In genomic region chr8:13623038-13623750, GRCm38 (mm10) we compare ENCODE assay signal across 8 mouse cellular contexts. TPM values are rescaled to one million over a fixed set of nuclear protein-coding genes. Genes with fewer than 3 reads are reported as not detected.
A peak's percentile ranks its signal among the peaks of the same experiment; 100 is the strongest.
DNase-seq lines count a peak whose midpoint lies in the region; ATAC-seq and TF ChIP-seq lines count a peak whose summit lies in the region.

No protein-coding gene starts in this region.

- WGBS in cerebellum, adult 2 months: 42% methylated on average over 9 of the region's 9 CpGs
- WGBS in hindbrain, embryonic 11.5 days: 31% methylated on average over 9 of the region's 9 CpGs
- WGBS in midbrain, embryonic 11.5 days: 45% methylated on average over 9 of the region's 9 CpGs

- peak overlapping the region; percentile 68 for H3K27ac ChIP-seq in cerebellum, adult 2 months (ENCODE audit: insufficient read depth, low read length)
- peak overlapping the region; percentile 84 for H3K27ac ChIP-seq in bone marrow macrophage, adult 2 months (ENCODE audit: insufficient read depth, low read depth, low read length)
- H3K27ac ChIP-seq in hindbrain, embryonic 11.5 days (ENCODE audit: low read depth, low read length): peak overlapping the region; percentile 77
- H3K27ac ChIP-seq in midbrain, embryonic 11.5 days (ENCODE audit: low read depth, low read length): peak overlapping the region; percentile 67

- peak overlapping the region; percentile 7; the same call in 1 of the 2 replicates for H3K9ac ChIP-seq in hindbrain, embryonic 11.5 days (ENCODE audit: low read depth, low read length)
- peak overlapping the region; percentile 39 for H3K9ac ChIP-seq in midbrain, embryonic 11.5 days (ENCODE audit: low read length)

- H3K4me2 ChIP-seq in hindbrain, embryonic 11.5 days (replicated peaks; ENCODE audit: low read depth, low read length): no peak overlapping the region
- H3K4me2 ChIP-seq in midbrain, embryonic 11.5 days: no peak overlapping the region

- no peaks in the 10 kb centered on the region for H3K36me3 ChIP-seq in hindbrain, embryonic 11.5 days (ENCODE audit: control insufficient read depth, insufficient read depth, low read length)
- no peaks in the 10 kb centered on the region for H3K36me3 ChIP-seq in midbrain, embryonic 11.5 days (ENCODE audit: control insufficient read depth, insufficient read depth, low read length)

- ATAC-seq in hindbrain, embryonic 11.5 days (ENCODE audit: low FRiP score): peak; percentile 78
- peak; percentile 81 for ATAC-seq in midbrain, embryonic 11.5 days (ENCODE audit: low FRiP score)
- no peak for ATAC-seq in erythroblast, adult 5-6 weeks (replicated peaks; ENCODE audit: low FRiP score, poor library complexity, severe bottlenecking)

- no peak for TF ChIP-seq POLR2A in cerebellum, adult 2 months (IDR thresholded peaks at IDR 0.05; ENCODE audit: borderline replicate concordance, insufficient read depth, low read length)
- TF ChIP-seq POLR2A in bone marrow macrophage, adult 2 months (IDR thresholded peaks at IDR 0.05; ENCODE audit: borderline replicate concordance, low read depth, low read length): no peak

- no peak for TF ChIP-seq CTCF in cerebellum, adult 2 months (IDR thresholded peaks at IDR 0.05; ENCODE audit: borderline replicate concordance, insufficient read depth, low read depth, low read length)
- TF ChIP-seq CTCF in bone marrow macrophage, adult 2 months (IDR thresholded peaks at IDR 0.05; ENCODE audit: low read depth, low read length): 0 out of 2 replicates have a peak, but pooled peaks have one; percentile 1

- DNase-seq in cerebellum, adult 2 months: peak; percentile 46 to 50
- DNase-seq in cerebellum, adult 9-10 months: no peak
- DNase-seq in hindbrain, embryonic 11.5 days (ENCODE audit: low spot score): peak; percentile 55
- peak; percentile 87 for DNase-seq in midbrain, embryonic 11.5 days (ENCODE audit: low spot score, missing footprints)
- DNase-seq in ovary, postnatal 36 days (ENCODE audit: low spot score): no peak
- no peak for DNase-seq in urinary bladder, postnatal 14 days (ENCODE audit: low spot score)

- peaks cover 69% of the 10 kb centered on the region for H3K4me1 ChIP-seq in cerebellum, adult 2 months (ENCODE audit: control insufficient read depth, insufficient read depth, low read length)
- H3K4me1 ChIP-seq in bone marrow macrophage, adult 2 months (ENCODE audit: control insufficient read depth, insufficient read depth, low read length): peaks cover 48% of the 10 kb centered on the region
- H3K4me1 ChIP-seq in hindbrain, embryonic 11.5 days (replicated peaks; ENCODE audit: control insufficient read depth, insufficient read depth, low read length): peaks cover 14% of the 10 kb centered on the region
- H3K4me1 ChIP-seq in midbrain, embryonic 11.5 days (ENCODE audit: control insufficient read depth, insufficient read depth, low read length): peaks cover 18% of the 10 kb centered on the region

- H3K4me3 ChIP-seq in cerebellum, adult 2 months (replicated peaks; ENCODE audit: insufficient read depth, low read depth, low read length): no peak overlapping the region
- H3K4me3 ChIP-seq in bone marrow macrophage, adult 2 months (ENCODE audit: insufficient read depth, low read length): no peak overlapping the region
- H3K4me3 ChIP-seq in hindbrain, embryonic 11.5 days (ENCODE audit: low read depth, low read length): no peak overlapping the region
- H3K4me3 ChIP-seq in midbrain, embryonic 11.5 days (ENCODE audit: low read depth, low read length): no peak overlapping the region

- H3K27me3 ChIP-seq in cerebellum, adult 2 months (ENCODE audit: control insufficient read depth, insufficient read depth, low read length): no peaks in the 10 kb centered on the region
- no peaks in the 10 kb centered on the region for H3K27me3 ChIP-seq in hindbrain, embryonic 11.5 days (ENCODE audit: control insufficient read depth, insufficient read depth, low read length)
- H3K27me3 ChIP-seq in midbrain, embryonic 11.5 days (ENCODE audit: control insufficient read depth, insufficient read depth, low read length): no peaks in the 10 kb centered on the region

- H3K9me3 ChIP-seq in hindbrain, embryonic 11.5 days (ENCODE audit: control insufficient read depth, low read length): no peaks in the 10 kb centered on the region
- H3K9me3 ChIP-seq in midbrain, embryonic 11.5 days (ENCODE audit: control insufficient read depth, low read length): no peaks in the 10 kb centered on the region

RNA-seq across cellular contexts. Expression of gene Rasa3, which starts 54.2 kb away (rescaled TPM):
- polyA plus RNA-seq in cerebellum, adult 2 months (2012; rRNA removed): 94.9 and 107 TPM in 2 replicates
- 69.3 and 83.2 TPM in 2 replicates for polyA plus RNA-seq in bone marrow macrophage, adult 2 months (2012; ENCODE audit: insufficient read depth, insufficient read length, missing spikeins)
- 19.4 and 24.3 TPM in 2 replicates for polyA plus RNA-seq in hindbrain, embryonic 11.5 days (2014; fragmentation: Nextera tagmentation; extraction: Ambion mirVana)
- 19.8 and 20.7 TPM in 2 replicates for polyA plus RNA-seq in midbrain, embryonic 11.5 days (2014; fragmentation: Nextera tagmentation; extraction: Ambion mirVana)
- total RNA-seq in erythroblast, adult 5-6 weeks (2015; ENCODE audit: low replicate concordance): 4.8 and 11.7 TPM in 2 replicates
- 17.1 and 19.5 TPM in 2 replicates for total RNA-seq in erythroblast, adult 5-6 weeks (2017; ENCODE audit: low replicate concordance)

Comparison
In these comparisons a context has a peak if more than half of its experiments do, and no peak if none do; other contexts are left out.
1. DNase-seq: peak in cerebellum, adult 2 months (2 of 2), hindbrain, embryonic 11.5 days (single experiment) and midbrain, embryonic 11.5 days (single experiment); none in cerebellum, adult 9-10 months (single experiment), ovary, postnatal 36 days (single experiment) and urinary bladder, postnatal 14 days (single experiment).
2. Peak in every context shown above with its lines, with median percentiles within 50 percentile points of each other: H3K27ac ChIP-seq.